Mouse (Mus musculus): ENCODE measurements at regions not wholly inside any gene's neighbourhood (a gene's known extent, or its start where the extent isn't known, plus 50 kb on each side); places are given as distances from the start of the nearest gene placed in this dataset.
"Not testable (repeated sequence)": the region's sequence is repeated elsewhere in the genome, so short reads cannot be mapped to it uniquely, and the experiment has no call there.

DNA sequence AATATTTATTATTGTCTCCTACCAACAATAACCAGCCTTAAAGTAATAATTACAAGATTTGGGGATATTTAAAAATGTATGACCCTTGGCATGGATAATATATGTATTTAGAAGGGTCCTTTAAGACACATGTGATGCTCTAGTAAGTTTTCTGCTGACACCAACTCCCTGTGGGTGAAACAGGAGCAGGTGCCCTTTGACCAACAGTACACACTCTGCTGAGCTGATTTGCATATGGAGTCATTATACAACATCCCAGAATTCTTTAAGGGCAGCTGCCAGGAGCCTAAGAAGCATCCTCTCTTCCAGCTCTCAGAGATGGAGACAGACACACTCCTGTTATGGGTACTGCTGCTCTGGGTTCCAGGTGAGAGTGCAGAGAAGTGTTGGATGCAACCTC, 274.1 kb downstream of the Rpia start:
- CTCF ChIA-PET, result no interaction called here

DNA sequence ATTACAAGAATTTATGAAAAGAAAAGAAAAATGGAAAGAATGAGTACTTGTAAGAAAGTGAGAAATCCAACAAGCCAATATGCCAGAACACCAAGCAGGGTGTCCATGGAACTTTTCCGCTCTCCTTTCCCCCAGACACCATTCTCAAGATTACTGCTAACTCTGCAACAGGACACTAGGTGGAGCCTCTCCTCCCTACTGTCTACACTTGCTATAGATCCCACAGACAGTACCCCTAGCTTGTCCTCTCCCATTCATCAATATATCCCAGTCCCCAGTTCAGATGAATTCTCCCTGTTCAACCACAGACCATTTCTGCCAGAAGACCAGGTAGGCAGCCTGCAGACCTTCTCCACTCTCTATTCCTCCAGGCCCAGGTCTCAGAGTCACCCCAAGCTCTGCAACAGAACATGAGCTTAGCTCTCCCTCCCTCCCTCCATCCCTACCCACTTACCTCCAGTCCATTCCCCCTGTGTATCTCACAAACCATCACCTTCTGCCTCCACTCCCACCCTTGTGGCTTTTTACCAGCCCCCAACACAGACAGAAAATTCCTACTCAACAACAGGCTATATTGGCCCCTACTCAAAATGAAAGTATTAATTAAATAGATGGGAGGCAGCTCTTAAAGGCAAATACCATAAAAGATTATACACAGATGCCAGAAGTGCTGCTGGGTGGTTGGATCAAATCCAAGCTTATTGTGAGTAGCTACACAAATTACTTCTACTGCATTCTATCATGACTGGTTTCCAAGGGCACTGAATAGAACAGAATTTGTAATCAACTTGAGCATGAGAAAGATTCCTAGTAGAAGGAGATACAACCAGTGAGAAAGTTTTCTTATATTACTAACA, 323.2 kb downstream of the Rpia start:
- CTCF ChIA-PET, result no interaction called here

DNA sequence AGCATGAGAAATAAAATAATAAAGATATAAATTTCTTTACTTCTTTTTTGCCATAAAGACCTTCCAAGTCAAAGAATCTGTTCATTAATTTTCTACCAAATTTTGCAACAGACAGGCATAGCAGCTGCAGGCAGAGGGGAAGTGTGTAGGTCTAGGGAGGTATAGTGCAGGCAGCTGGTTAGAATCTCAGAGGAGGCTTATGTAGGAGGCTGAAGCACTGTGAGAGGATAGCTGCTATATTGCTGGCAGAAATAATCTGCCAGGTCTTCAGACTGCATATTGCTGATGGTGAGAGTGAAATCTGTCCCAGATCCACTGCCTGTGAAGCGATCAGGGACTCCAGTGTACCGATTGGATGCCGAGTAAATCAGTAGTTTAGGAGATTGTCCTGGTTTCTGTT, 334.8 kb downstream of the Rpia start:
- CTCF ChIA-PET, result no interaction called here

DNA sequence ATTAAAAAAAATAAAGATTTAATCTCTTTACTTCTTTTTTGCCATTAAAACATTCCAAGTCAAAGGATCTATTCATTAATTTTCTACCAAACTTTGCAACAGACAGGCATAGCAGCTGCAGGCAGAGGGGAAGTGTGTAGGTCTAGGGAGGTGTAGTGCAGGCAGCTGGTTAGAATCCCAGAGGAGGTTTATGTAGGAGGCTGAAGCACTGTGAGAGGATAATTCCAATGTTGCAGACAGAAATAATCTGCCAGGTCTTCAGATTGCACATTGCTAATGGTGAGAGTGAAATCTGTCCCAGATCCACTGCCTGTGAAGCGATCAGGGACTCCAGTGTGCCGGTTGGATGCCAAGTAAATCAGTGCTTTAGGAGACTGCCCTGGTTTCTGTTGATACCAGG, 357.3 kb downstream of the Rpia start:
- CTCF ChIA-PET, result not testable (repeated sequence)

DNA sequence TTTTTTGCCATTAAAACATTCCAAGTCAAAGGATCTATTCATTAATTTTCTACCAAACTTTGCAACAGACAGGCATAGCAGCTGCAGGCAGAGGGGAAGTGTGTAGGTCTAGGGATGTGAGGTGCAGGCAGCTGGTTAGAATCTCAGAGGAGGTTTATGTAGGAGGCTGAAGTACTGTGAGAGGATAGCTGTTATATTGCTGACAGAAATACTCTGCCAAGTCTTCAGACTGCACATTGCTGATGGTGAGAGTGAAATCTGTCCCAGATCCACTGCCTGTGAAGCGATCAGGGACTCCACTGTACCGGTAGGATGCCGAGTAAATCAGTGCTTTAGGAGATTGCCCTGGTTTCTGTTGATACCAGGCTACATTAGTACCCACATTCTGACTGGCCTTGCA, 385.7 kb downstream of the Rpia start:
- CTCF ChIA-PET, result not testable (repeated sequence)

DNA sequence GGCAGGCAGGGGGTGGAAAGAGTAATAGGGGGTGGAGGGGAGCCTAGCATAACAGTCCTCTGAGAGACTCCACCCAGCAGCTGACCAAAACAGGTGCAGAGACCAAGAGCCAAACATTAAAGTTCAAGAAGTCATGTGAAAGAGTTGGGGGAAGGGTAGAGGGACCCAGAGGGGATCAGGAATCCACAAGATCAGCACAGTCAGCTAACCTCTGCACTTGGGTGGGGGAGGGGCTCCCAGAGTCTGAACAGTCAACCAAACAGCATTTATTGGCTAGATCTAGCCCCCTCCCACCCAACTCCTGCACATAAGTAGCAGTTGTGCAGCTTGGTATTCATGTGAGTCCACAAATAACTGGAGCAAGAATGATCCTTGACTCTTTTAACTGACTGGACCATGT, 402.2 kb downstream of the Rpia start:
- CTCF ChIA-PET, result not testable (repeated sequence)

DNA sequence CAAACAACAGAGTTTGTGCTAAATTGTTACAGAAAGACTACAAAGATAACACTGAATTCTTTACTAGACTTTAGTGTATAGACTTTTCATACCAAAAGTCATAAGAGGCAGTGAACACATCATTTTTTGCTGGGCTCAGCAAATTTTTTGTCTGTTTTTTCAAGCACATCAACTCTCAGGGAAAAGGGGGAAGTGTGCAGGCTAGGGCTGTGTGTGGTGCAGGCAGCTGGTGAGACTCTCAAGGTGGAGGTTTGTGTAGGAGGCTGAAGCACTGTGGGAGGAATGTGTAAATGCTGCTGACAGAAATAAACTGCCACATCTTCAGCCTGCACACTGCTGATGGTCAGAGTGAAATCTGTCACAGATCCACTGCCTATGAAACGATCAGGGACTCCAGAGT, 405.6 kb downstream of the Rpia start:
- CTCF ChIA-PET, result not testable (repeated sequence)

DNA sequence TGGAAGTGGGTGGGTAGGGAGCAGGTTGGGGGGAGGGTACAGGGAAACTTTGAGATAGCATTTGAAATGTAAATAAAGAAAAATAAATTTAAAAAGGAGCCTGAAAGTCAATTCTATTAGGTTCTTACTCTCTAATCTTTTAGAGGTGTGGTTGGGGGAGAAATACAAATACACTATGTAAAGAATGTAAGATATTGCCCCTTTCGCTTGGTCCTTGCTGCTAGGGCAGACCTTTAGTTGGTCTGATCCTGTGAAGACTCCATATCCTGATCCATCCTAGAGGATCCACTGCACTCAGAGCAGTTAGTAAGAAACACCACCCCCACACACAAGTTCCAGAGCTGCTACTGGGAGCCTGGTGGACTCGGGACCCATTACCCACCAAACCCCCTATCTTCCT, 412.7 kb downstream of the Rpia start:
- CTCF ChIA-PET, result interaction anchor here (0.6 kb wide), 1 partner anchor 1875 kb away, joined by 3 read pairs; no protein-coding TSS in a partner anchor

DNA sequence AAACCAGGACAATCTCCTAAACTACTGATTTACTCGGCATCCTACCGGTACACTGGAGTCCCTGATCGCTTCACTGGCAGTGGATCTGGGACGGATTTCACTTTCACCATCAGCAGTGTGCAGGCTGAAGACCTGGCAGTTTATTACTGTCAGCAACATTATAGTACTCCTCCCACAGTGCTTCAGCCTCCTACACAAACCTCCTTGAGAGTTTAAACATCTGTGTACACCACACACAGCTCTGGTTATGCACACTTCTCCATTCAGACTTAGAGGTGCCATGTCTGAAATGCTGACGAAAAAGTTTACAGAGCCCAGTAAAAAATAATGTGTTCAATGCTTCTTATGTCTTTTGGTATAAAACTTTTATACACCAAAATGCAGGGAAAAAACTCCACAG, 420.2 kb downstream of the Rpia start:
- CTCF ChIA-PET, result not testable (repeated sequence)

DNA sequence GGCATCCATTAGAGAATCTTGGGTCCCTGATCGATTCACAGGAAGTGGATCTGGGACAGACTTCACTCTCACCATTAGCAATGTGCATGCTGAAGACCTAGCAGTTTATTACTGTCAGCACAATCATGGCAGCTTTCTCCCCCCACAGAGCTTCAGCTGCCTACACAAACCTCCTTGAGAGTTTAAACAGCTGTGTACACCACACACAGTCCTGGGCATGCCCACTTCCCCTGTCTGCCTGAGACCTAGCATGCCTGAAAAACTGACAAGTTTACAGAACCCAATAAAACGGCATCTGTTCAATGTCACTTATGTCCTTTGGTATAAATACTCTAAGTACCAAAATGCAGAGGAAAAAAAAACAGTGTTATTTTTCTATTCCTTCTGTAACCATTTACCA, 435.7 kb downstream of the Rpia start:
- CTCF ChIA-PET, result no interaction called here

DNA sequence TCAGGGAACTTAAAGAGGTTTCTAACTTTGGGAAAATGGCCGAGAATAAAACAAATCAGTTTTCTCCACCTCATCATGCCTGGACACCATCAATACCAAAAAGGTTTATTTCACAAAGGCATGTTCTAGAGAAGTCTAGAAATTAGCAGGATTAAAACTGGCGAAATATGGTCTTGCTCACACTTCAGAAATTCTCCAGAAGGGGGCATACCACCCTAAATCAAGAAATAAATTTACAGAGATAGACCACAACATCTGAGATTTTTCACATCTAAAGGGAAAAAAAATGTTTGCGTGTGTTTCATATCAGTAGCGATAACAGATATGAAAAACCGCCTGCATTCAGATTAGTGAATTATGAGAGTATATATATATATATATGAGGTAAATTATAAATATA, 449.9 kb downstream of the Rpia start:
- CTCF ChIA-PET, result no interaction called here

DNA sequence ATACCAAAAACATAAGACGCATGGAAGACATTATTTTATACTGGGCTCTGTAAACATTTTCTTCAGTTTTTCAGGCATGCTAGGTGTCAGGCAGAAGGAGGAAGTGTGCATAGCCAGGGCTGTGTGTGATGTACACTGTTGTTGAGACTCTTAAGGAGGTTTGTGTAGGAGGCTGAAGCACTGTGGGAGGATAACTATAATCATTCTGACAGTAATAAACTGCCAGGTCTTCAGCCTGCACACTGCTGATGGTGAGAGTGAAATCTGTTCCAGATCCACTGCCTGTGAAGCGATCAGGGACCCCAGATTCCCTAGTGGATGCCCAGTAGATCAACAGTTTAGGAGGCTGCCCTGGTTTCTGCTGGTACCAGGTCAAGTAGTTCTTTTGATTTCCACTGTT, 451.3 kb downstream of the Rpia start:
- CTCF ChIA-PET, result not testable (repeated sequence)

DNA sequence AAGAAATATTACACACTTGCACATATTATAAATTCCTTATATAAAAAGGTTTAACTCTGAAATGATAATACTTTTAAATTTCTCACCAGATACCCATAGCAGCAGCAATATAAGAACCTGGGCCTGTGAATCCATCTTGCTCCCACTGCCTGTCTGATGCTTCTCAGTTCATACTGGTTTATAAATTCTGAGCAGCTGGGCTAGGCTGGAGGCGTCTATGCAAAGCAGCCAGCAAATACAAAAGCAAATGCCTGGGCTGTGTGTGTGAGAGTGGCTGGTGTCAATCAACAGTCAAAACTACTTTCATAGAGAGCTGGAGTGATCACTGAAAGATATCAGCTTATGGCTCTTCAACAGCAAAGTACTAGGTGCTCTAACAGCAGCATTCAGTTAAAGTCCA, 476.7 kb downstream of the Rpia start:
- CTCF ChIA-PET, result no interaction called here

DNA sequence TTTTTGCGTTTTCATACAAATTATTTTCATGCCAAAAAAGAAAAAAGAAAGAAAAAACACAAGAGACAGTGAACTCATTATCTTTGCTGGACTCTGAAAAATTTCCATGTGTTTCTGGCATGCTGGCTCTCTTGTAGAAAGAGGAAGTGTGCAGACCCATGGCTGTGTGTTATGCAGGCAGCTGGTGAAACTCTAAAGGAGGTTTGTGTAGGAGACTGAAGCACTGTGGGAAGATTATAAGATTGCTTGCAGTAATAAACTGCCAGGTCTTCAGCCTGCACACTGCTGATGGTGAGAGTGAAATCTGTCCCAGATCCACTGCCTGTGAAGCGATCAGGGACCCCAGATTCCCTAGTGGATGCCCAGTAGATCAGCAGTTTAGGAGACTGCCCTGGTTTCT, 477.4 kb downstream of the Rpia start:
- CTCF ChIA-PET, result not testable (repeated sequence)

DNA sequence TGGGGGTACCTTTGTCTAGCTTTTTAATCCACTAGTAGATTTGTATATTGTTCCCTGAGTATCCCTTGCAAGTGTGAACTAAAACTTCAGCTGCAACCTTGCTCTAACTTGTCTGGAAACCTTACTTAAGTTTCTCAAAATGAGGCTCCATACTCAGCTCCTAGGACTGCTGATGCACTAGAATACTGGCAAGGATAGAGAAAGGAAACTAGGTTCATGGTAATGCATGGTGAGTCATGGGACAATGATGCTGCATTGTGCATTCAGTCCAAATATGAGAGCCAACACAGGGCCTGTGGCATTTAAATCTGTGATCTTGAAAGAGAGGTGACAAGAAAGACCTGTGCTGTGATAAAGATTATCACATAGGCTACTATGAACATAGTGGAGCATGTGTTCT, 490.9 kb downstream of the Rpia start:
- CTCF ChIA-PET, result not testable (repeated sequence)

DNA sequence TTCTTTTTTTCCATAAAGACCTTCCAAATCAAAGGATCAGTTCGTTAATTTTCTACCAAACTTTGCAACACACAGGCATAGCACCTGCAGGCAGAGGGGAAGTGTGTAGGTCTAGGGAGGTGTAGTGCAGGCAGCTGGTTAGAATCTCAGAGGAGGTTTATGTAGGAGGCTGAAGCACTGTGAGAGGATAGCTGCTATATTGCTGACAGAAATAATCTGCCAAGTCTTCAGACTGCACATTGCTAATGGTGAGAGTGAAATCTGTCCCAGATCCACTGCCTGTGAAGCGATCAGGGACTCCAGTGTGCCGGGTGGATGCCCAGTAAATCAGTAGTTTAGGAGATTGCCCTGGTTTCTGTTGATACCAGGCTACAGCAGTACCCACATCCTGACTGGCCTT, 531.8 kb downstream of the Rpia start:
- CTCF ChIA-PET, result not testable (repeated sequence)

DNA sequence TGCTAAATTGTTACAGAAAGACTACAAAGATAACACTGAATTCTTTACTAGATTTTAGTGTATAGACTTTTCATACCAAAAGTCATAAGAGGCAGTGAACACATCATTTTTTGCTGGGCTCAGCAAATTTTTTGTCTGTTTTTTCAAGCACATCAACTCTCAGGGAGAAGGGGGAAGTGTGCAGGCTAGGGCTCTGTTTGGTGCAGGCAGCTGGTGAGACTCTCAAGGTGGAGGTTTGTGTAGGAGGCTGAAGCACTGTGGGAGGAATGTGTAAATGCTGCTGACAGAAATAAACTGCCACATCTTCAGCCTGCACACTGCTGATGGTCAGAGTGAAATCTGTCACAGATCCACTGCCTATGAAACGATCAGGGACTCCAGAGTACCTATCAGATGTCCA, 551.9 kb downstream of the Rpia start:
- CTCF ChIA-PET, result not testable (repeated sequence)

DNA sequence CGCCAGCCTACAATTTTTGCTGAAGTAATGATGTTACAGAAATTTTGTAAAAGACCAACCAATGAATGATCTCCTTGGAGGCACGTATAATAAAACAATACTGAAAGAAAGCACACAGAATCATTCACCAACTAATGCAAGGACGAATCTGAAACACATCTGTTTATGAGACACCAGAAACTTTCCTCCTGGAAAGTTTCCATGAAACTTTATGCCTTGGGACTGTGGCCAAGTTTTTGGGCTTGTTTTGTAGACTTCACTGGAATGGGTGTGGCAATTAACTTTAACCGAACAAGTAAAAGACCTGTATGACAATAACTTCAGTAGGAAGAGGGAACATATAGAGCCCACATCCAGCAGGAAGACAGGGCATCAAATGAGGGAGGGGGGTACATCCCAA, 564.9 kb downstream of the Rpia start:
- CTCF ChIA-PET, result no interaction called here

DNA sequence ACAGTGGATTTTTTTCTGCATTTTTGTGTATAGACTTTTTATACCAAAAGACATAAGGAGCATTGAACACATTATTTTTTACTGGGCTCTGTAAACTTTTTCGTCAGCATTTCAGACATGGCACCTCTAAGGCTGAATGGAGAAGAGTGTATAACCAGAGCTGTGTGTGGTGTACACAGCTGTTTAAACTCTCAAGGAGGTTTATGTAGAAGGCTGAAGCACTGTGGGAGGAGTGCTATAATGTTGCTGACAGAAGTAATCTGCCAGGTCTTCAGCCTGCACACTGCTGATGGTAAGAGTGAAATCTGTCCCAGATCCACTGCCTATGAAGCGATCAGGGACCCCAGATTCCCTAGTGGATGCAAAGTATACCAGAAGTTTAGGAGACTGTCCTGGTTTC, 575.4 kb downstream of the Rpia start:
- CTCF ChIA-PET, result not testable (repeated sequence)

DNA sequence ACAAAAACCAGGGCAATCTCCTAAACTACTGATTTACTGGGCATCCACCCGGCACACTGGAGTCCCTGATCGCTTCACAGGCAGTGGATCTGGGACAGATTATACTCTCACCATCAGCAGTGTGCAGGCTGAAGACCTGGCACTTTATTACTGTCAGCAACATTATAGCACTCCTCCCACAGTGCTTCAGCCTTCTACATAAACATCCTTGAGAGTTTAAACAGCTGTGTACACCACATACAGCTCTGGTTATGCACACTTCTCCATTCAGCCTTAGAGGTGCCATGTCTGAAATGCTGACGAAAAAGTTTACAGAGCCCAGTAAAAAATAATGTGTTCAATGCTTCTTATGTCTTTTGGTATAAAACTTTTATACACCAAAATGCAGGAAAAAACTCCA, 576.3 kb downstream of the Rpia start:
- CTCF ChIA-PET, result not testable (repeated sequence)
